Mouse (Mus musculus) cerebellum, adult 18-20 months (tissue): Measurements from ENCODE around the gene Fat3.

ENCODE experiments used
- DNase-seq, 2 experiments: peaks; one replicate each; pipeline ENCODE4 v3.0.0; 2021

Gene Fat3

GRCm38 (mm10) chr9:16428589-16428988, 72.5 kb downstream of the Fat3 start:
- no peak for DNase-seq

GRCm38 (mm10) chr9:16422707-16423106, 78.4 kb downstream of the Fat3 start:
- DNase-seq, result no peak

- DNase-seq, result no peak
Observed at GRCm38 (mm10) chr9:16402815-16403214, 98.3 kb downstream of the Fat3 start.

GRCm38 (mm10) chr9:16398734-16399686, 102.1 kb downstream of the Fat3 start:
- no peak for DNase-seq

GRCm38 (mm10) chr9:16389141-16389540, 111.9 kb downstream of the Fat3 start:
- no peak for DNase-seq

GRCm38 (mm10) chr9:16387527-16387926, 113.6 kb downstream of the Fat3 start:
- no peak for DNase-seq

GRCm38 (mm10) chr9:16363713-16364112, 137.4 kb downstream of the Fat3 start:
- DNase-seq, result no peak

- DNase-seq, result no peak
Observed at GRCm38 (mm10) chr9:16361811-16362210, 139.3 kb downstream of the Fat3 start.

GRCm38 (mm10) chr9:16356636-16357035, 144.4 kb downstream of the Fat3 start:
- DNase-seq, result peak in 1 of 2 experiments; percentile 3

GRCm38 (mm10) chr9:16354906-16355305, 146.2 kb downstream of the Fat3 start:
- DNase-seq, result no peak

- no peak for DNase-seq
Observed at GRCm38 (mm10) chr9:16353049-16353724, 147.9 kb downstream of the Fat3 start.

GRCm38 (mm10) chr9:16352486-16353048, 148.5 kb downstream of the Fat3 start:
- peak in 1 of 2 experiments; percentile 4 for DNase-seq

GRCm38 (mm10) chr9:16344902-16345855, 155.9 kb downstream of the Fat3 start:
- DNase-seq, result no peak

GRCm38 (mm10) chr9:16343191-16343590, 157.9 kb downstream of the Fat3 start:
- no peak for DNase-seq

- DNase-seq, result no peak
Observed at GRCm38 (mm10) chr9:16342577-16342976, 158.5 kb downstream of the Fat3 start.

- DNase-seq, result no peak
Observed at GRCm38 (mm10) chr9:16330290-16330984, 170.6 kb downstream of the Fat3 start.

GRCm38 (mm10) chr9:16318957-16319356, 182.1 kb downstream of the Fat3 start:
- no peak for DNase-seq

- no peak for DNase-seq
Observed at GRCm38 (mm10) chr9:16312599-16313197, 188.4 kb downstream of the Fat3 start.

GRCm38 (mm10) chr9:16310855-16311848, 189.9 kb downstream of the Fat3 start:
- no peak for DNase-seq

GRCm38 (mm10) chr9:16310305-16310704, 190.8 kb downstream of the Fat3 start:
- DNase-seq, result no peak
